Mouse (Mus musculus): ENCODE data around the gene Smok3c.

The Smok3c gene

GRCm38 (mm10) chr5:138052894-138053293 lies at the start of gene Smok3c:
Gene Smok3c, plus strand, starts transcription at chr5:138053194.
- no CpG with 5 or more reads among the region's 5 CpGs for WGBS

GRCm38 (mm10) chr5:138009437-138009836 lies 43.6 kb upstream of the Smok3c start:
- WGBS, result 90% methylated on average over 5 of the region's 5 CpGs

- 93% methylated on average over 5 of the region's 5 CpGs for WGBS
These were observed 40.6 kb upstream of the Smok3c start for GRCm38 (mm10) chr5:138012382-138012781.

GRCm38 (mm10) chr5:138016530-138016929 lies 36.5 kb upstream of the Smok3c start:
- 97% methylated on average over 2 of the region's 2 CpGs for WGBS

GRCm38 (mm10) chr5:138019577-138019976 lies 33.4 kb upstream of the Smok3c start:
- 93% methylated on average over 4 of the region's 4 CpGs for WGBS

- 93% methylated on average over 3 of the region's 7 CpGs for WGBS
These were observed 32.0 kb upstream of the Smok3c start, which contains the start of the genes Smok3a and Smok3b for GRCm38 (mm10) chr5:138020961-138021479. Gene Smok3a, plus strand, starts transcription at chr5:138021261. Gene Smok3b, plus strand, starts transcription at chr5:138021429.

- 89% methylated on average over 4 of the region's 4 CpGs for WGBS
These were observed 20.8 kb downstream of the Smok3c start for GRCm38 (mm10) chr5:138073803-138074202.

GRCm38 (mm10) chr5:138075684-138076083 lies 22.7 kb downstream of the Smok3c start:
- WGBS, result 75% methylated on average over 3 of the region's 3 CpGs

GRCm38 (mm10) chr5:138076148-138076547 lies 23.2 kb downstream of the Smok3c start:
- WGBS, result 60% methylated on average over 2 of the region's 2 CpGs

- 91% methylated on average over 5 of the region's 5 CpGs for WGBS
These were observed 27.5 kb downstream of the Smok3c start for GRCm38 (mm10) chr5:138080456-138080855.

- 90% methylated on average over 9 of the region's 9 CpGs for WGBS
These were observed 28.5 kb downstream of the Smok3c start for GRCm38 (mm10) chr5:138081446-138081845.

GRCm38 (mm10) chr5:138083318-138083900 lies 30.4 kb downstream of the Smok3c start:
- WGBS, result 66% methylated on average over 2 of the region's 2 CpGs

- WGBS, result 91% methylated on average over 2 of the region's 2 CpGs
These were observed 30.9 kb downstream of the Smok3c start for GRCm38 (mm10) chr5:138083936-138084335.

GRCm38 (mm10) chr5:138084507-138084906 lies 31.5 kb downstream of the Smok3c start:
- WGBS, result 60% methylated on average over 2 of the region's 2 CpGs

- WGBS, result under 1% methylated on average over 27 of the region's 27 CpGs
These were observed 32.0 kb downstream of the Smok3c start, which contains the start of gene Zkscan1 for GRCm38 (mm10) chr5:138084996-138085395. Gene Zkscan1, plus strand, starts transcription at chr5:138085084.

GRCm38 (mm10) chr5:138085421-138085911 lies 32.5 kb downstream of the Smok3c start:
- 1% methylated on average over 18 of the region's 18 CpGs for WGBS

- 79% methylated on average over 3 of the region's 3 CpGs for WGBS
These were observed 33.8 kb downstream of the Smok3c start for GRCm38 (mm10) chr5:138086842-138087241.

- 70% methylated on average over 3 of the region's 3 CpGs for WGBS
These were observed 35.4 kb downstream of the Smok3c start for GRCm38 (mm10) chr5:138088366-138088765.

- 79% methylated on average over 6 of the region's 6 CpGs for WGBS
These were observed 36.1 kb downstream of the Smok3c start for GRCm38 (mm10) chr5:138089108-138089551.

GRCm38 (mm10) chr5:138090271-138090670 lies 37.3 kb downstream of the Smok3c start:
- 70% methylated on average over 3 of the region's 3 CpGs for WGBS

- WGBS, result 88% methylated on average over 5 of the region's 5 CpGs
These were observed 37.7 kb downstream of the Smok3c start for GRCm38 (mm10) chr5:138090737-138091136.

- WGBS, result 93% methylated on average over 4 of the region's 4 CpGs
These were observed 39.8 kb downstream of the Smok3c start for GRCm38 (mm10) chr5:138092771-138093170.

GRCm38 (mm10) chr5:138094474-138094873 lies 41.5 kb downstream of the Smok3c start:
- WGBS, result 97% methylated on average over 6 of the region's 6 CpGs

Measured in cerebral cortex, adult 2 months (tissue).